Mouse (Mus musculus) ES-E14 (cell line): Measurements from ENCODE around the gene Dhx30. TPM values are rescaled to one million over a fixed set of nuclear protein-coding genes. Genes with fewer than 3 reads are reported as not detected.
A peak's percentile ranks its signal among the peaks of the same experiment; 100 is the strongest.

Experiments
- DNase-seq: peaks from one replicate; pipeline ENCODE4 v3.0.0-alpha.2; 2013; ENCODE audit warnings: low read depth, low spot score
- H3K27ac ChIP-seq: 2 replicates; pipeline ENCODE4 v1.5.1; 2012; ENCODE audit warnings: low read depth, mild to moderate bottlenecking, low read length, moderate library complexity, mixed read lengths; ENCODE audit not compliant: poor library complexity, insufficient read depth, severe bottlenecking
- H3K36me3 ChIP-seq: 2 replicates; pipeline ENCODE4 v1.6.1; 2012; ENCODE audit warnings: mild to moderate bottlenecking, low read length, moderate library complexity, mixed read lengths; ENCODE audit not compliant: control insufficient read depth, poor library complexity, insufficient read depth, severe bottlenecking
- H3K4me1 ChIP-seq, 2 experiments: fragments of 150-350 bp in 1 of 2; sonication (generic) in 1 of 2; 2 replicates each; pipeline ENCODE4 v1.6.1; 2012; ENCODE audit warnings: low read length in 2 of 2, mild to moderate bottlenecking in 1 of 2, mixed read lengths in 1 of 2; ENCODE audit not compliant: control insufficient read depth in 2 of 2, insufficient read depth in 2 of 2, poor library complexity in 1 of 2
- H3K4me3 ChIP-seq, 2 experiments: fragments of 150-350 bp in 1 of 2; sonication (generic) in 1 of 2; 2 replicates each; pipeline ENCODE4 v1.5.1; 2012; ENCODE audit warnings: low read length in 2 of 2, low read depth in 1 of 2, mild to moderate bottlenecking in 1 of 2, mixed read lengths in 1 of 2; ENCODE audit not compliant: insufficient read depth in 1 of 2, poor library complexity in 1 of 2, severe bottlenecking in 1 of 2
- H3K9ac ChIP-seq: 2 replicates; pipeline ENCODE4 v1.6.1; 2012; ENCODE audit warnings: low read depth, mild to moderate bottlenecking, low read length, mixed read lengths; ENCODE audit not compliant: poor library complexity, insufficient read depth, severe bottlenecking
- H3K9me3 ChIP-seq: fragments of 150-350 bp; sonication (generic); 2 replicates; pipeline ENCODE4 v1.6.1; 2012; ENCODE audit warnings: low read depth, mild to moderate bottlenecking, low read length; ENCODE audit not compliant: control insufficient read depth, insufficient read depth
- CHD2 ChIP-seq: IDR thresholded peaks from 2 replicates; pipeline ENCODE4 v1.6.1; 2014; ENCODE audit warnings: mild to moderate bottlenecking, low read depth, low read length, inconsistent platforms
- HCFC1 ChIP-seq: IDR thresholded peaks from 2 replicates; pipeline ENCODE4 v1.6.1; 2012; ENCODE audit warnings: low read length, inconsistent platforms, borderline replicate concordance; ENCODE audit not compliant: insufficient read depth
- MAFK ChIP-seq: IDR thresholded peaks from 2 replicates; pipeline ENCODE4 v1.6.1; 2014; ENCODE audit warnings: mild to moderate bottlenecking, low read depth, low read length, inconsistent platforms; ENCODE audit not compliant: insufficient read depth
- ZC3H11A ChIP-seq: IDR thresholded peaks from 2 replicates; pipeline ENCODE4 v1.6.1; 2012; ENCODE audit warnings: low read depth, mild to moderate bottlenecking, inconsistent platforms, low read length, borderline replicate concordance
- ZNF384 ChIP-seq: IDR thresholded peaks from 2 replicates; pipeline ENCODE4 v1.6.1; 2012; ENCODE audit warnings: low read depth, low read length, inconsistent platforms
- in situ Hi-C, 2 experiments: fragments of 600-800 bp; cut with MboI; formaldehyde crosslinking; loops; one replicate each; pipeline ENCODE4 v1.15.1; 2025; ENCODE audit warnings: low sequenced_read_pairs in 2 of 2, inconsistent platforms in 1 of 2; ENCODE audit not compliant: unreplicated experiment in 2 of 2
- total RNA-seq: library from RNA; depleted of rRNA; stranded (reverse); fragments of 300-350 nt; gene quantifications from 2 replicates; pipeline ENCODE4 v1.2.3, GENCODE M21; 2012

Dhx30 gene
- total RNA-seq, 1 experiment, result 191 TPM

DNA sequence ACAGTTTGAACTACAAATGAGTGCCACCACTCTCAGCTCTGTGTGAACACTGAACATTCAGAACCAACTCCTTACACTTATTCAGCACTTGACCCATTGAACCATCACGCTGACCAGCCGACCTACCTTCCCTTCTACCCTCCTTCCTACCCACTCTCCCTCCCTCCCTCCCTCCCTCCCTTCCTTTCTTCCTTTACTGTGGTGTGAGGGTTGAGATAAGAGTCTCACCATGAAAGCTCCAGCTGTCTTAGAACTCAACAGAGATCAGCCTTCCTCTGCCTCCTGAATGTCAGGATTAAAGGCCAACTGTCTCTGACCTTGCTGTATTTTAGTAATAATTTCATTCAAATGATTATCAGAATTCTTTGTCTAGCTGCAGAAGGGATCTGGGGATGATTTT is 31.0 kb upstream of the Dhx30 start:
- H3K9me3 ChIP-seq, result no peaks in the 10 kb centered on the region
- no peak for TF ChIP-seq CHD2
- no peak for TF ChIP-seq ZC3H11A
- TF ChIP-seq ZNF384, result no peak
- no peak for TF ChIP-seq HCFC1
- no peak for TF ChIP-seq MAFK
- no peak for DNase-seq
- no peak overlapping the region for H3K4me3 ChIP-seq
- peaks cover 12% of the 10 kb centered on the region for H3K36me3 ChIP-seq
- in situ Hi-C loops, result no loop called here
- H3K4me1 ChIP-seq, result no peaks in the 10 kb centered on the region
- H3K9ac ChIP-seq, result no peak overlapping the region
- no peak overlapping the region for H3K27ac ChIP-seq

GRCm38 (mm10) chr9:110142097-110142496 is 24.5 kb upstream of the Dhx30 start:
- Histone ChIP-seq H3K9ac (no peak overlapping the region), H3K9me3 (no peaks in the 10 kb centered on the region), H3K27ac (no peak overlapping the region), H3K36me3 (peaks cover 10% of the 10 kb centered on the region), H3K4me1 (no peaks in the 10 kb centered on the region), H3K4me3 (no peak overlapping the region)
- in situ Hi-C loops, result no loop called here
- no peak for TF ChIP-seq HCFC1
- TF ChIP-seq ZNF384, result no peak
- TF ChIP-seq CHD2, result no peak
- no peak for TF ChIP-seq MAFK
- TF ChIP-seq ZC3H11A, result no peak
- no peak for DNase-seq

DNA sequence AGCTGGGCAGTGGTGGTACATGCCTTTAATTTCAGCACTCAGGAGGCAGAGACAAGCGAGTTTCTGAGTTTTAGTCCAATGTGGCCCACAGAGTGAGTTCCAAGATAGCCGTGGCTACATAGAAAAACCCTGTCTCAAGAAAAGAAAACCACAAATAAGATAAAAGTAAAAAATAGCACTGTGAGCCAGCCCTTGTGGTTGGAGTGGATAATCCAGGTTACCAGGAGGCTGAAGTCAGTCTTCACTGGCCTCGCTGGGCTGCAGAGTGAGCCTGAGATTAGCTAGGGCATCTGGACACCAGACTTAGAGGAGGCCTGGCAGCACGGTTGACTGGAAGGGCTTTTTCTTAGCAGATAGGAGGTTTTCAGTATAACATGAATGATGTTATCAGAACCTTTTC is 21.5 kb upstream of the Dhx30 start:
- no peak overlapping the region for H3K4me3 ChIP-seq
- no peaks in the 10 kb centered on the region for H3K9me3 ChIP-seq
- in situ Hi-C loops, result no loop called here
- H3K9ac ChIP-seq, result no peak overlapping the region
- no peak for TF ChIP-seq ZC3H11A
- no peak for TF ChIP-seq HCFC1
- no peak for TF ChIP-seq ZNF384
- no peak for TF ChIP-seq MAFK
- no peak for TF ChIP-seq CHD2
- DNase-seq, result no peak
- peaks cover 22% of the 10 kb centered on the region for H3K36me3 ChIP-seq
- H3K27ac ChIP-seq, result no peak overlapping the region
- no peaks in the 10 kb centered on the region; a peak in 1 of 4 replicates for H3K4me1 ChIP-seq

DNA sequence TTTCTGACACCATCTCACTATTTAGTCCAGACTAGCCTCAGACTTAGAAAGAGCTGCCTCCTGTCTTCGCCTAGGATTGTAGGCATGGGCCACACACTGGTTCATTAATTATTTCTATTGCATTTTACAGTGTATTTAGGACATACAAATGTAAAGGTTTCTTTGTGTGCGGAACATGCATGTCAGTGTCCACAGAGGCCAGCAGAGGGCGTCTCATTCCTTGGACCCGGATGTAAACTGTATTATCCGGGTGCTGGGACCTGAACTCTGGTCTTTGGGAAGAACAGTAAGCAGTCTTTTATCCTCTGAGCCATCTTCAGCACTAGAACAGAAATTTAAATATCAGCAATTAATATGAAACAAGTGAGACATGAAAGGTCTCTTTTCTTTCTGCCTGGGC is 16.5 kb upstream of the Dhx30 start:
- peak overlapping the region; percentile 63; the same call in 1 of the 2 replicates for H3K9ac ChIP-seq

More for the DNA sequence above, 16.5 kb upstream of the Dhx30 start:
- in situ Hi-C loops, result no loop called here
- Histone ChIP-seq H3K27ac (no peak overlapping the region), H3K9me3 (no peaks in the 10 kb centered on the region), H3K36me3 (peaks cover 13% of the 10 kb centered on the region), H3K4me1 (no peaks in the 10 kb centered on the region; a peak in 1 of 4 replicates), H3K4me3 (peak overlapping the region; percentile 50 to 71; a peak in 3 of 4 replicates)
- DNase-seq, result peak; percentile 51
- TF ChIP-seq HCFC1, result no peak
- no peak for TF ChIP-seq ZNF384
- TF ChIP-seq CHD2, result no peak
- TF ChIP-seq ZC3H11A, result no peak
- no peak for TF ChIP-seq MAFK
